Mouse (Mus musculus): ENCODE results near the gene L2hgdh.
A peak's percentile ranks its signal among the peaks of the same experiment; 100 is the strongest.

L2hgdh gene

DNA sequence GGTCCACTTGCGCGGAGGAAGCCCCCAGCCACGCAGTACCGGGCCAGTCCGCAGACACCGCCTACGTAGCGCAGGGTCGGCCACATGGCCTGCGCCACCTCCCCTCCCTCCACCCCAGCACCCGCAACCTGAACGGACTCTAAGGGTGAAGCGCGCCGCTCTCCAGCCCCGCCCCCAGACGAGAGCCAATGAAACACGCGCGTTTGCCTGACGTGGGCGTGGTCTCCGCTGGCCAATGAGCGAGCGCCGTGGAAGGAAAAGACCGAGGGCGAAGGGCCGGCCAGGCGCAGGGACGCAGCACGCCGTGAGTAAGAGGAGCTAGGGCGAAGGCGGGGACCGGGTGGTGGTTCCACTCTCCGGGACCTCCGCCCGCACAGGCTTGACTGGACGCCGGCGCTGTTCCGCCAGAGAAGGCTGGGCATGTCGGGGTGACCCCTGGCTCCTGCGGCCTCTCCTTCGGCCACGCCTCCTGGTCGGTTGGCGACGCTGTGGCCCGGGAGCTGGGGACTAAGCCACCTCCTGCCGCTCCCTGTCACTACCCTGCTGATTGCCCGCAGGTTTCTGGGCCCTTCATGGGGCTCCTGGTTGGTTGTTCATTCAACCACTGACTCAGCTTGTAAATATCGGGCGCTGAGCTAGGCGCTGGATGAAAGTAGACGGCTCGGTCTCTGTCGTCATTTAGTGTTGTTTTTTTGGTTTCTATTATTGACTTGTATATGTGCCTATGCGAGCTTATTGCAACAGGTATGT lies at the start of gene L2hgdh, which contains the start of gene Atp5s:
Gene L2hgdh (minus strand): TSS at position 163 of the 750 bp plus-strand sequence.
Gene Atp5s (plus strand): TSS at position 240 of the 750 bp plus-strand sequence.
- DNase-seq = peak; percentile 96

DNA sequence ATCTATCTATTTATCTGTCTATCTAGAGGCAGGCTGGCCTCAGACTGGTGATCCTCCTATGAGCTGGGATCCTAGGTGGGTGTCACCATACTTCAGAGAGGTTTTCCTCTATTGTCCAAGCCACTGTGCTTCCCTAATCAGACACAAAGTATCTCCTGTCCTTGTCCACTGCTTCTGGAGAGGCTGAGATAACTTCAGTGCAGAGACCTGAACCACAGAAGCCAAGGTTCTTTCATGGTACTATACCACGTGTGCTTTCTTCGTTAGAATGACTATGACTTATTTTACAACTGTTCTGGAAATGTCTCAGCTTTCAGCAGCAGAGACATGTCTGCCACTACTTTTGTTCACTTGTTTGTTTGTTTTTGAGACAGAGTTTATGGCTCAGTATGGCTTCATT lies 44.2 kb upstream of the L2hgdh start:
- DNase-seq = no peak

DNA sequence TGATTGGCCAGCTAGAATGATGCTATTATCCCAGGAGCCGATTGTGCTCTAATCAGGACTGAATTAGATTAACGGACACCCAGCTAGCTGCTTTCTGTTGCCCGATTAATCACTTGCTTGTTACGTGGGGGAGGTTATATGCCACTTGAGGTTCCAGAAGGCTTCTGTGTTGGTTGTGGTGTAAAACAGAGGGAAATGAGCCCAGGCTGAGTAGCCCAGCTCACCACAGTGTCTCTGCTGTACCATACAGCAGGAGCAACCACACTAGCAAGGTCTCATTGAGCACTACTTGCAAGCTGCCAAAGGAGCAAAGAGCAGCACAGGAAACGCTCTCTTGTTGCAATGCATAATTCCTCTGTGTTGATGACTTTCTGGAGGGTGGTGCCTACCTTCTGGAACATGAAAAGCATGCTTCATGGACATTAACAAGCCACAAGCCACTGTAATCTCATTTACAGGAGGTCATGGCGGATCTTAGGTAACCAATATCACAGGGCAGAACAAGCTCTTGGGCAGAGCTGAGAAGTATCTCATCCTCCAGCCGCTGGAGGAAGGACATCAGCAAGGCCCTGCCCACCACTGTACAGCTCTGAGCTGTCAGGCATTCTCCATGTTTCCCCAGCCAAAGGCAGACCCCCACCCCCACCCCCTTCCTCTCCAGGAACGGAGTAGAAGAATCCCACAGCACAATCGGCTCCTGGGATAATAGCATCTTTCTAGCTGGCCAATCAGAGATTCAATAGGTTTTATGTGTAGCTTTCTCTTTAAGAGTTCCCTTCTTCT lies 43.0 kb upstream of the L2hgdh start:
- no peak for DNase-seq

DNA sequence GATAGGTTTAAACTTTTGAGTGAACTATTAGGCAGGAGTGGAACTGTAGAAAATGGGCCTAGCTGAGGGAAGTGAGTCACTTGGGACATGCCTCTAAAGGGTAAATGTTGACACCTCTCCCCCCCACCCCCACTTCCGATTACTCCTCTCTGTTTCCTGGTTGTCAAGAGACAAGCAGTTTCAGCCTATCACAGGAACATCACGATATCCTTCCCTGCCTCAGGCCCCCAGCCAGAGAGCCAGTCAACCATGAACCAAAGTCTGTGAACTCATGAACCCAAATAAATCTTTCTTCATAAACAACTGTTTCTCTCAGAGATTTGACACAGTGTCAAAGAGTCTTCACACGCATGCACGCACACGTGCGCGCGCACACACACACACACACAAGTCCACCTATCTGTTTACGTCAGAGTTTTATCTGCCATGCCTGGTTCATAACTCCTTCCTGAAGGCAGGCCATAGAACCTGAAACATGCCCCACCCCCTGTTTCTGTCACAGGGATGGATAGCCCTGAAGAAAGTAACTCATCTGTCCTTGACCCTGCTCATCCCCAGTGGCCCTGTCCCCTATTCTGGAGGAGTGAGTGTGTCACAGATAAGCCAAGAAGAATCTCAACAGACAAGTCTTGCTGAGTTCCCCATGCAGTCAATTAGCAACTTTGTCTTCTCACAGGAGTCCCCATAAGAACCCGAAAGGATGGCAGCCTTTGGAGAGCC lies 41.7 kb upstream of the L2hgdh start:
- no peak for DNase-seq

DNA sequence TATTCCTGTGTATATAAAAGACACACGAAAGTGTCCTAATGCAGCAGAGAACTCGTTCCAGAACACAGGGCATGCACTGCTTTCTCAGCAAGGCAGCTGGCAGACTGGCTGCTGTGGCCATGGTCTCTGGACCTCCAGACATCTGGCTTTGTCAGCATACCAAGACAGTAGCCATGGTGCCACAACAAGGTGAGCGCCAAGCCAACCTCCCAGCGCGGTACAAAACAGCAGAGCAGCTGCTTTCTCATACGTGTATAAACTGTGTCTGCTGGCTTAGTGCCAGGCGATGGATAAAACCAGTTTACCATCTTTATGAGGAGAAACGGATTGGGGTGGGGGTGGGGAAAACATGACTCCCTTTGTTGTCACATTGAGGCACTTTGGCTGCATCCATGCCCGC lies 40.9 kb upstream of the L2hgdh start:
- no peak for DNase-seq

DNA sequence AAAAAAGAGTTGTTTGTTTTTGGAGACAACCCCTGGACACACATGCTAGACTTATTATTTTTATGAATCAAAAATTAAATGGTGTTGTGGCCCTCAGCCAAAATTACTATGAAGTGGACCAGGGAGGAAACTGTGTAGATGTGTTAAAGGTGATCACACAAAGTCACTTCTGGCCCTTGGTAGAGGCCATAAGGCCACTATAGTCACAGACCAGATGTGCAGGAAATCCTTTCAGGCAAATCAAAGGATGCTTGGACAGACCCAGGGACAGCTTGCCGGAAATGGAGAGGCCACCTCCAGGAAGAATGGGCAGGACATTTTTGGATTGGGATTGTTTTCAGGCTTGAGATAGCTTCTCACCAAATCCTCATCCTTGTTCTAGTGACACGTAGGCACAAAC lies 36.9 kb upstream of the L2hgdh start:
- no peak for DNase-seq

DNA sequence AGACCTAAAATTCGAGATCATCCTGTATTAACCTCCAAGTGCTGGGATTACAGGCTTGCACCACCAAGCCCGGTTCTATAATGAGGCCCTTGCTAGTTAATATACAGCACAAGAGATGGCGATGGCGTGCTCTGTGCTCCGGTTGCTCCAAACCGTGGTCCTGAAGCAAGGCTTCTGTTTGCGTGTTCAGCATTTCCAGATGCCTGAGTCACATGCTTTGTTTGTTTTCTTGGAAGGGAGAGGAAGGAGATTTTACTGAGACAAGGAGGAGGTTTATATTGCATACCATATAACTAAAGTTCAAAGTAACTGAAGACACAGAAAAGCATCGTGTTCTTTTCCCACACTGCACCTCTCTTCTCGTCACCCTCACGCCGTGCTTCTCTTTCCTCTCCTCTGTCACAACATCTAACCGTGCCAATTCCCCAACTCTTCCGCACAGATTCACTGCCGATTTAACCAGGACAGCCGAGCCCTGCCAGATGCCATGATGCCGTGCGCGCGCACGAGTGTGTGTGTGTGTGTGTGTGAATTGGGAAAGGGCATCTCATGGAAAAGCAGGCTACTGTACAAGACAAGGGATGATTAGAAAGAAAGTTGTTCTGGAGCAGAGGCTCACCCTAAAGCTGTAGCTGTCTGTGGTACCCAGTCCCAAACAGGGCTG lies 36.2 kb upstream of the L2hgdh start:
- no peak for DNase-seq

DNA sequence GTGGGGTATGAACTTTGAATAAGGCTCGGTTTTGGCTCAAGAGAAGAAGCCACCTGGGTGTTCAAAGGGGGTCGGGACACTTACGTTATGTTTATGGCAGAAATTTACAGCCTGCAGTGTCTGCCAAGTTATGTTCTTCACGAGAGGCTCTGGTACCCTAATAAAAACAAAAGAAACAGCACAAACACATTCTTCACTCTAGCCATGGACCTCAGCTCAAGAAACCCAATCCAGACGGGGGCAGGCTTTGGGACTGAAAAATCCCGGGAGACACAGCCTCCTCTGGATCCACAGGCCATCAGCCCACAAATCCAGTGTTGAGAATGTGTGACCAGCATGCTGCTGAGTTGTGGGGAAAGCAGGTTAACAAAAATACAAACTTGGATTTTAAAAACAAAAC lies 35.3 kb upstream of the L2hgdh start:
- no peak for DNase-seq

DNA sequence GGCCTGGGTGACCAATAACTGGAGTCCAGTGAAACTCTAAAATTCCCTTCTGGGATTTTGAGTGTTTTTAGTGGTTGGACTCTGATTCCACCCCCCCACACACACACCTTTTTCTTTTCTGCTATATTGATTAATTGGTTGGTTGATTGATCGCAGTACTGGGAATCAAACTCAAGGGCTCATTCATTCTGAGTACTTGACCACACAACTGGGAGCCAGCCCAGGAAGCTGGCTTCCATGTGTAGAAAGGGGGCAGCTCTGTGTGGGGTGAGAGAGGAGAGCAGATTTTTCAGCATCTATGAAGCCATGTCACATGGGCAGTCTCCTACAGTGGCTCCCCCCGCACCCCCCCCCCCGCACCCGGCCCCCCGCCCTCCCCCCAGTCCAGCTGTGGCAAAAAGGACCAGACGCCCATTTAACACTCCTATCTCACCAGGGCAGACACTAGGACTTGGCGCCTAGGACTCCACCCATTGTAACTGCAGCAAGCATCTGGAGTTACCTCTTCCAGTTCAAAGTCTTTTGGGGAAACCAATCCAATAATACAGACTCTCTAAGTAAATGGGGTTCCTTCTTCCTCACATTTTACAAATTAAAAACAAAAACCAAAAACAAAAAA lies 34.7 kb upstream of the L2hgdh start:
- DNase-seq = no peak

DNA sequence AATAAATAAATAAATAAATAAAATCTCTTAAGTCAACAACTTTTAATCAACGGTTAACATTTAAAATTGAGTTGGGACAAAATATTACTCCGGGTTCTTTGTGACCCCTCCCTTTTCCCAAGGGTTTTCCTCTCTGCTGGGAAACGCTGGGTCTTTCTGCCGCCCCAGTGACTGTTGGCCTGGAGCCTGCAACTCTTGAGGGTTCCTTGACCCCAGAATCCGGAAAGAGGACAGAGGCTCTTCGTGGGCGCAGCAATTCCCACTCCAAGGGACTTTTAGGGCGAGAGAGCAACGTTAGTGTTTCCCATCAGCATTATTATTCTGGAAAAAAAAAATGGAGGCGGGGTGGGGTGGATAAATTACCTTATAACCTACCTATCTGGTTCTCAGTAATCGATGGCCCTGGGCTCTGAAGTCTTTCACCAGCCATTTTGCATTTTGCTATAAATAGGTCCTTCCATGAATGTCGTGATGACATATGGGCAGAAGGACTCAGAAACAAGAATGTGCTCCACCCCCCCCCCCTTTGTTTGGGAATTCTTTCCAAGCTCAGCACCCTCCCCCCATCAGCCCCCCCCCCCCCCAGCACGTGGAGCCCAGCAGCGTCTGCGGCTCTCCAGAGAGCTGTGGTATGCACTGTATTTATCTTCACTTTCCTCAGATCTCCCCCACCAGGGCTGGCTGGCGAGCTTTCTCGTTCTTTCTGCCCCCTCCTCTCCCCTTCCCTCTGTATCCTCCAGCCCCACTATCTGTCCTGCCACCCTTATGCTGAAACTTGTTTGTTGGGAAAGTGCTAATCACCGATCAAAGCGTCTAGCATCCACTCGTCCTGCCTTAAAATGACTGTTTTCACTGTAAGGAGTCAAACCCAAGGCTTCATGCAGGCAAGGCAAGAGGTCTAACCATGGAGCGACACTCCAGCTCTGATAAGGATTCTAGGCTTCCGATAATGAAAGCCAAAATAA lies 33.8 kb upstream of the L2hgdh start:
- DNase-seq = peak; percentile 53

DNA sequence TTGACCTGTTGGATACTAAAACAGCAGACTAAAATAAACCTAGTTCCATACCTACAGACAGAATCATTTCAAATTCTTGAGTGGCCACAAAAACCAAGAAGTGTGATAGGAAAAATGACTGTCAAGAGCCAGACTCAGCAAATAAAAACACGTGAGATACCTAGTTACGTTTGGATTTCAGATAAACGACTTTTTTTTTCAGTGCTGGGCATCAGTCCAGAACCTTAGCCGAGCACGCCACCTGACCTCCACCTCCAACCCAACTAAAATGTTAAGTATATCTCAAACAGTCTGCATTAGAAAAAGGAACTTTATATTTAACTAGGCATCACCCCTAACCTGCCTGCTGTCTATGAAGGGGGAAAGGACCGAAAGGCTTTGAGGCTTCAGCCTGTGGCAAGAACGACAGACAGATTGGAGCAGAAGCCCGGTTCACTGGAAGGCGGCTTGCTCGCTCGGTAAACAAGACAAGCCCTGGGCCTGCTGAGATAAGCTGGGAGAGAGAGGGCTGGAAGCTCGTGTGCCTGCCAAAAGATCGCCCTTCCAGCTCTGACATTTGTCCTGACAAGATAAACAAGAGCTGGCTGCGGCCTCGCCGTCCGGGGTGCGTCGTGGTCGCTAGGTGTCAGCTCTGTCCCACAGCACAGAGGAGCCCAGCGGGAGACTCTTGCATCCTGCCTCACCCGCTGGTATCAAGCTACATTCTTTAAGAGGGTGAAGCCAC lies 32.9 kb upstream of the L2hgdh start:
- DNase-seq = peak; percentile 92

DNA sequence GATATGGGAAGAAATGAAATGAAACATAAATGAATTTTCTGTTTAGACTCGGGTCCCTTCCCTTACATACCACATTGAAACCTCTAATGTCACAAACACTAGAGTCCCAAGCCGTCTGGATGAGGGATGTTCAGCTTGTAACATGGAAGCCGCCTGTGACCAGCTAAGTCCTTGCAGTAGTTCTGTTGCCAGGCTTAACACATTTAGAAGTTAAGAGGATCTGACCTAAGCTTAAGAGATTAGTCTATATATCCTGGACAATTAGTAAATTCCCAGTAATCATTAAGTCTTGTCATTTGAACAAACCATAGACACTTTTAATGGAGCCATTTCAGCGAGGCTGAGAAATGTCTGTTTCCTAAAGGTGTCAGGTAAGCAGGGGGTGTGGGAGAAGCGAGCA lies 31.3 kb upstream of the L2hgdh start:
- DNase-seq = no peak

DNA sequence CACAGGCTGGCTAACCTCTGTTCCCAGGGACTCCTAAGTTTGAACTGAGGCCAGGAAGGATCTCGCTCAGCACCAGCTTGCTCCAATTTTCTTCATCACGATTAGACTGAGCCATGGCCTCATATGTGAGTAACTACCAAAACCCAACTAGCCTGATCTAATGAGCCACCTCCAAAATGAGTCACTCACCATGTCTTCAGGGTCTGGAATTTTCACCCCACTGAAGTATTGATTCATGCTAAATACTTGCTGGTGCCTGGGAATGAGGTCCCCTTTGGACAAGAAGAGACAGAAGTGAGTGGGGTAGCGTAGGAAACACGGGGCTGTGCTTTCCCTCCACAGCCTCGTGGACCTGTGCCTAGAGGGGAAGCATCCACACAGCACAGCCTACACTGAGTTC lies 29.3 kb upstream of the L2hgdh start:
- DNase-seq = no peak

DNA sequence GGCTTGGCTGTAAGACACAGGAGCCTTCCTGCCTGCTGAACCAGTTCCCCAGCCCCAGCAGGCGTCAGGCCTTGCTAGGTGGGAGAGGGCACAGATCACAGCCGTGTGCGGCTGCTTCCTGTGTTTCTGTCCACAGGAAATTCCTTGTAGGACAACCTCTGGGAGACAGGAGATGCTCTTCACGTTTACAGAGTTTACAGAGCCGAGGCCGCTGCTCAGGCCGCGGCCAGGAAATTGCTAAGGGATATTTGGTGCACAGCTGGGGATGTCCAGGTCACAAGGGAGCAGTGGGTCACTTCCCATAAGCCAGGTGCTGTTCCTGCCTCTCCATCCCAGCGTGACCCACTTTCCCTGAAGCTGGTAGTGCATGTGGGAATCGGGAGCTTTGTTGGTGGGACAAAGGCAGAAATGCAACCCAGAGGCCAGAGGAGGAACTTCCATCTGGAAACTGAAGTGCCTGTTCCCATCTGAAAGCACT lies 27.2 kb upstream of the L2hgdh start:
- DNase-seq = no peak

DNA sequence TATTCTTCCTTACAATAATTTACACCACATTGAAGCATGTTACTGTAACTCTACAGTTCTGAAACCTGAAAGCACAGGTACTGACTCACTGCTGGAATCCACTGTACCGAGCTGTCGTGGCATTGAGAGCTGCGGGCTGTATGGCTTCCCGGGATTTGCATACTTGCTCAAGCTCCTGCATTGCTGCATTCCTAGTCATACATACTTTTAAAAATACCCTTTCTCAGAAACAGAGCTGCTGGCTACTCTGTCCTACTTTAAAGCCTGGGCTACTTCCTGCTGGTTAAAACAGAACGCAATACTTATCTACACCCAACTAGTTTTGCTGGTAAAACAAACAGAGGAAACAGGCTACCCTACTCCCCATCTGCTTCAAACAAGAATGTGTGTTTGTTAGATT lies 19.5 kb upstream of the L2hgdh start:
- no peak for DNase-seq

DNA sequence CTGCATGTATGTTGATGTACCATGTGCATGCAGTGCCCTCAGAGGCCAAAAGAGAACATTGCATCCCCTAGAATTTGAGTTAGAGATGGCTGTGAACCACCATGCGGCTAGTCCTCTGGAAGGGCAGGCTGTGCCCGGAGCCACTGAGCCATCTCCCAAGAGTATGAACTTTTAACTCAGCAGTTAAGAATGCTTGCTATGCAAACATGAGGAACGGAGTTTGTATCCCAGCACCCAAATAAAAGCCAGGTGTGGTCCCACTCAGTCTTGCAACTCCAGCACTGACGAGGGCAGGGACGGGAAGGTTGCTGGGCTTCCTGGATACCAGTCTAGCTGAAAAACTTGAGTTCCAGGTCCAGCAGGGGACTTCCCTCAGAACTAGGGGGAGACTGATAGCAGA lies 17.3 kb upstream of the L2hgdh start:
- DNase-seq = no peak

DNA sequence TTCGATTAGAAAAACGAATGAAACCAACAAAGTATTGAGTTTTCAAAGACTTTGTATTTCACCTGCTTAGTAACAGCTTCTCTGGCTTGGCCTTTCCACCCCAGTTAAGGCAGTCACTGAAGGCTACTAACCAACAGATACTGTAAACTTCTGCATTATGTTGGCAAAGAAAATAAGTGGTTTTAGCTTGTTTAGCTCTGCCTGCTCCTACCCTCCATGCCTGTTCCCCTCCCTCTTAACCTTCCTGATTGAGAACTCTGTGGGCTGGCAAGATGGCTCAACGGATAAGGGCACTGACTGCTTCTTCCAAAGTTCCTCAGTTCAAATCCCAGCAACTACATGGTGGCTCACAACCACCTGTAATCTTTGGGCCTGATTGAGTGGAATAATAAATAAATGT lies 9.2 kb upstream of the L2hgdh start:
- DNase-seq = no peak

DNA sequence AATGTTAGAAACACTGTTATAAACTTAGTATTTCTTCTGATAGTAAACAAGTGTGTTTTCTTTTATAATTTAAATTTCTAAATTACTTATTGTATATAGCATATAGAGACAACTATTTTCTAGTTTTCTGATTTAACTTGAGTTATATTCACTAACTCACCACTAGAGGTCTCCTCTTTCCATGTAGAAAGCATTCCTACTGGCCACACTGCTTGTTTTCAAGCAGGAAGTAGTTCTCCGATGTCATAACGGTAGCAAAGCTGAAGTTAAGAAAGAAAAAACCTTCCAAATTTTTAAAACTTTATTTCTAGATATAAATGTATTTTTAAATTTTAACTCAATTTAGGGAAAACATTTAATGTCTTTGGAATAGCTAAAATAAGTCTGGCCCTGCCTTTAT lies 8.8 kb upstream of the L2hgdh start:
- DNase-seq = no peak

DNA sequence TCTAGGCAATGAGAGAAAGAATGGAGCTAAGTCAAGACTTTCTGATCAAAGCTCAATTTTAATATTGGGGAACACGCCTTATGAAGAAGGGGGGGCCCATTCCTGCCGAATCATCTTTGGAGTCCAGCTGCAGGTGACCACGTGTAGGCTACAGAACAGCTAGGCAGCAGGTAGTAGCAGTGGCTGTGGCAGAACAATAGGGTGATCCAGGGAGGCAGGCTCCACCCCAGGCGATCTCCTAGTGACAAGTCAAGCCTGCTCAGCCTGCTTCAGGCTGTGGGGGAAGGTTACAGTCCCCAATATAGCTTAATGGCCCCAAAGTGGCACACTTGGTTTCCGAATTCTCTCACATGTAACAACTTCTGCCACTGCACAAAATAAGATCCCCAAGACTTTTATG lies 7.5 kb upstream of the L2hgdh start:
- DNase-seq = no peak

DNA sequence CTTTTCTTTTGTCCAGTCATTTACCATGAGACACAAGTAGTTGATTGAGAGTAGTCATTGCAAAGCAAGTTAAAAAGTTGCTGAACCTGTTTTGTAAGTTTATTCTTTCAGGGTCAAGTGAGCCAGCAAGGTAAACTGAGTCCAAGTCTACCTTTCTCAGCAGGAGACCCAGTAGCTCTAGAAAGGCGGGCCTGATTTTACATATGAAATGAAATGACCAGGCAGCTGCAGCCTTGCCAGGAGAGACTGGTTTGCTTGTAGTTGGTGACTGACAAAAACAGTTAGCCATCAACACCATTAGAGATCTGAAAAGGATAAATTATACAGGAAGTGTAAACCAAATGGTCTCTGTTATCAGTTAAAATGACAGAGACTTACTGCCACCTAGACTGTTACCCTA lies 5.6 kb upstream of the L2hgdh start:
- no peak for DNase-seq

DNA sequence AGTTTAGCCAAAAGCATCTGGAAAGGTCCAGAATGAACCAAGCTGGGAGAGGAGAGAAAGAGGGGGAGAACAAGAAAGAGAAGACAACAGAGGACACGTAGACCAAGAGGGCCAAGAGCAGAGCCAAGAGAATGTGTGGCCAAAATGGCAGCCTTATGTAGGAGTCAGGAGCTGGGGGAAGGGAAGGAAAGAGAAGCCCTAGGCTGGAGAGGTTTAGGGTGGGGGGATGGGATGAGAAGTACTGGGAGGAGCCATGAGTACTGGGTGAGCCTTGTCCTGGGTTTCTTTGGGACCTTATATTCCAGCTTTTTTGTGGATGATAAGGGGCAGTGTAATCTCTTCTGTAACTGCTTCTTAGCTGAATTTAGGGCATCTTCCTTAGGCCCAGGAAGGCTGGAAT lies 4.6 kb upstream of the L2hgdh start:
- no peak for DNase-seq
